Mouse (Mus musculus) megakaryocyte progenitor cell, adult 5-6 weeks (primary cell): ENCODE measurements around the gene Zfp78. TPM values are rescaled to one million over a fixed set of nuclear protein-coding genes. Genes with fewer than 3 reads are reported as not detected.

ENCODE experiments used
- ATAC-seq: replicated peaks from 2 replicates; pipeline ENCODE4 v1.8.0; 2016; ENCODE audit warnings: mild to moderate bottlenecking, moderate TSS enrichment, inconsistent platforms; ENCODE audit not compliant: poor library complexity
- total RNA-seq, 2 experiments: library from RNA; stranded (forward) in 1 of 2; stranded (reverse) in 1 of 2; fragments of 157-497, 149-512 nt in 1 of 2; fragments of 200-1000 nt in 1 of 2; gene quantifications; 2 replicates each; pipeline versions ENCODE4 v1.2.3 to v1.2.4; 2015 to 2017

Zfp78 gene
- total RNA-seq, 2 experiments from 2014 or later, result 2.8 to 3.5 TPM

GRCm38 (mm10) chr7:6386995-6387394, 23.9 kb downstream of the Zfp78 start:
- no peak for ATAC-seq

GRCm38 (mm10) chr7:6388971-6389370, 25.9 kb downstream of the Zfp78 start:
- ATAC-seq, result peak; percentile 62

- ATAC-seq, result peak; percentile 61
These were observed 26.4 kb downstream of the Zfp78 start for GRCm38 (mm10) chr7:6389449-6389848.

- ATAC-seq, result peak; percentile 98
These were observed 35.2 kb downstream of the Zfp78 start, which contains the start of gene Smim17 for GRCm38 (mm10) chr7:6397996-6398975. Smim17 (plus strand) TSS chr7:6398715.

GRCm38 (mm10) chr7:6410043-6410442, 47.0 kb downstream of the Zfp78 start, which contains the start of gene Gm20715:
Gm20715 (plus strand) TSS chr7:6410277.
- ATAC-seq, result peak; percentile 100

GRCm38 (mm10) chr7:6414626-6415441, 51.8 kb downstream of the Zfp78 start:
- ATAC-seq, result no peak

- ATAC-seq, result no peak
These were observed 52.3 kb downstream of the Zfp78 start for GRCm38 (mm10) chr7:6415442-6415787.

GRCm38 (mm10) chr7:6419894-6420293, 56.8 kb downstream of the Zfp78 start:
- ATAC-seq, result no peak

GRCm38 (mm10) chr7:6429381-6429780, 66.3 kb downstream of the Zfp78 start:
- no peak for ATAC-seq

GRCm38 (mm10) chr7:6430342-6430741, 67.3 kb downstream of the Zfp78 start:
- ATAC-seq, result peak; percentile 94

Other genes starting within 250 kb of the Zfp78 start
- 14.3 and 17.8 TPM in 2 replicates for gene Zfp787, start 207.3 kb upstream of the Zfp78 start, total RNA-seq (2015)
- 20.4 and 24.8 TPM in 2 replicates for gene Zfp787, start 207.3 kb upstream of the Zfp78 start, total RNA-seq (2017)
- 4.1 and 6.2 TPM in 2 replicates for gene Zfp444, start 191.1 kb upstream of the Zfp78 start, total RNA-seq (2015)
- 16.4 and 20.9 TPM in 2 replicates for gene Zfp444, start 191.1 kb upstream of the Zfp78 start, total RNA-seq (2017)
- gene Galp, start 166.2 kb upstream of the Zfp78 start, total RNA-seq (2015), result not detected in 2 replicates
- gene Galp, start 166.2 kb upstream of the Zfp78 start, total RNA-seq (2017), result not detected in 2 replicates
- gene Zscan5b, start 141.0 kb upstream of the Zfp78 start, total RNA-seq (2015), result not detected in 2 replicates
- not detected in 2 replicates for gene Zscan5b, start 141.0 kb upstream of the Zfp78 start, total RNA-seq (2017)
- gene Epp13, start 110.6 kb upstream of the Zfp78 start, total RNA-seq (2015), result not detected in 2 replicates
- not detected in 2 replicates for gene Epp13, start 110.6 kb upstream of the Zfp78 start, total RNA-seq (2017)
- 1.3 and 3.3 TPM in 2 replicates for gene Zfp667, start 76.7 kb upstream of the Zfp78 start, total RNA-seq (2015)
- 2.8 and 3.4 TPM in 2 replicates for gene Zfp667, start 76.7 kb upstream of the Zfp78 start, total RNA-seq (2017)
- gene Zfp583, start 32.0 kb upstream of the Zfp78 start, total RNA-seq (2015), result 4.0 TPM in 2 replicates
- gene Zfp583, start 32.0 kb upstream of the Zfp78 start, total RNA-seq (2017), result 2.2 and 3.3 TPM in 2 replicates
- 0.20 TPM in 2 replicates for gene Gm3854, start 19.5 kb upstream of the Zfp78 start, total RNA-seq (2015)
- gene Gm3854, start 19.5 kb upstream of the Zfp78 start, total RNA-seq (2017), result 0.57 and 0.79 TPM in 2 replicates
- 1.4 and 2.4 TPM in 2 replicates for gene Zfp28, start 20.0 kb downstream of the Zfp78 start, total RNA-seq (2015)
- 1.5 and 2.2 TPM in 2 replicates for gene Zfp28, start 20.0 kb downstream of the Zfp78 start, total RNA-seq (2017)
- gene Smim17, start 35.4 kb downstream of the Zfp78 start, total RNA-seq (2015), result not detected in 2 replicates
- not detected in 2 replicates for gene Smim17, start 35.4 kb downstream of the Zfp78 start, total RNA-seq (2017)
- not detected in 2 replicates for gene Gm20715, start 47.0 kb downstream of the Zfp78 start, total RNA-seq (2015)
- gene Gm20715, start 47.0 kb downstream of the Zfp78 start, total RNA-seq (2017), result not detected in 2 replicates
- 0.29 TPM in 1 of 2 replicates, not detected in the other for gene Olfr1344, start 75.4 kb downstream of the Zfp78 start, total RNA-seq (2015)
- gene Olfr1344, start 75.4 kb downstream of the Zfp78 start, total RNA-seq (2017), result not detected in 2 replicates
- gene Olfr1336, start 92.9 kb downstream of the Zfp78 start, total RNA-seq (2015), result not detected in 2 replicates
- not detected in 2 replicates for gene Olfr1336, start 92.9 kb downstream of the Zfp78 start, total RNA-seq (2017)
- gene Olfr1346, start 103.8 kb downstream of the Zfp78 start, total RNA-seq (2015), result not detected in 2 replicates
- 0.14 TPM in 1 of 2 replicates, not detected in the other for gene Olfr1346, start 103.8 kb downstream of the Zfp78 start, total RNA-seq (2017)
- not detected in 2 replicates for gene Olfr5, start 123.7 kb downstream of the Zfp78 start, total RNA-seq (2015)
- not detected in 2 replicates for gene Olfr5, start 123.7 kb downstream of the Zfp78 start, total RNA-seq (2017)
- gene Olfr1347, start 136.5 kb downstream of the Zfp78 start, total RNA-seq (2015), result not detected in 2 replicates
- not detected in 2 replicates for gene Olfr1347, start 136.5 kb downstream of the Zfp78 start, total RNA-seq (2017)
- not detected in 2 replicates for gene Olfr1348, start 145.5 kb downstream of the Zfp78 start, total RNA-seq (2015)
- gene Olfr1348, start 145.5 kb downstream of the Zfp78 start, total RNA-seq (2017), result not detected in 2 replicates
- not detected in 2 replicates for gene Olfr1349, start 159.7 kb downstream of the Zfp78 start, total RNA-seq (2015)
- not detected in 2 replicates for gene Olfr1349, start 159.7 kb downstream of the Zfp78 start, total RNA-seq (2017)
- not detected in 2 replicates for gene Olfr1350, start 201.6 kb downstream of the Zfp78 start, total RNA-seq (2015)
- gene Olfr1350, start 201.6 kb downstream of the Zfp78 start, total RNA-seq (2017), result not detected in 2 replicates